Mouse (Mus musculus): Measurements from ENCODE around the gene Trafd1. TPM values are rescaled to one million over a fixed set of nuclear protein-coding genes. Genes with fewer than 3 reads are reported as not detected.
"Not testable (repeated sequence)": the region's sequence is repeated elsewhere in the genome, so short reads cannot be mapped to it uniquely, and the experiment has no call there.

The Trafd1 gene
- total RNA-seq, 2 experiments from 2014 or later, result 15.5 to 52.5 TPM

DNA sequence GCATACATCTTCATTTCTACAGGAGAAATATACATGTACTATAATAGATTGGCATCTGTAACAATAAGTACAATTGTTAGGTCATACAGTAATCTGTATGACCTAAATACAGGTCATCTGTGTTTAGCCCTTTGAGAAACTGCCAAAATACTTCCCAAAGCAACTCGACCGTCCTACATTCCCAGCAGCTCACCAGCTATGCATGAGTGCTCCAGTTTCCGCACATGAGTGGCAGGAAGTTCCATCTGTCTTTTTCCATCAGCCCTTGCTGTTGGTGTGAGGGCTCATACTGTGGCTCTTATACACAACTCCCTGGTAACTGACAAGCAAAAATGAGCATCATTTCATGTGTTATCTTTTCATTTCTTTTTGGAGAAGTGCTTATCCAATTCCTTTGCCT lies 49.4 kb downstream of the Trafd1 start:
- ATAC-seq (replicated peaks; ENCODE audit: low FRiP score, low TSS enrichment, poor library complexity, severe bottlenecking), result no peak

DNA sequence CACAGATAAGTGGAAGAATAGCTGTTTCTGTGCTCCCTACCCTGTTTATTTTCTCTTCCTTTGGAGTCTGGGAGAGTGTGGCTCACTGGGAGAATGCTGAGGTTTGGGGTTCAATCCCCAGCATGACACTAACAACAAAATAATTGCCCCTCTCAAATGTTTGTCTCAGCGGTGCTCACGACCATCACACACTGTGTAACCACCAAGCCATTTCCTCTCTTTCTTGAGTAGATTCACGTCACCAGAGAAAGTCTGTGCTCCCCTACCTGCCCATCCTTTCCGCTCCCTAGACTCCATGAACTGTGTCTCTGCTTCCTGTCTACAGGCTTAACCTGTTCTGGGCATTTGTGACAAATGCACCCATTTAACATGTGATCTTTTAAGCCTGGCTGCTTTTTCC lies 50.0 kb downstream of the Trafd1 start:
- ATAC-seq (replicated peaks; ENCODE audit: low FRiP score, low TSS enrichment, poor library complexity, severe bottlenecking), result no peak

DNA sequence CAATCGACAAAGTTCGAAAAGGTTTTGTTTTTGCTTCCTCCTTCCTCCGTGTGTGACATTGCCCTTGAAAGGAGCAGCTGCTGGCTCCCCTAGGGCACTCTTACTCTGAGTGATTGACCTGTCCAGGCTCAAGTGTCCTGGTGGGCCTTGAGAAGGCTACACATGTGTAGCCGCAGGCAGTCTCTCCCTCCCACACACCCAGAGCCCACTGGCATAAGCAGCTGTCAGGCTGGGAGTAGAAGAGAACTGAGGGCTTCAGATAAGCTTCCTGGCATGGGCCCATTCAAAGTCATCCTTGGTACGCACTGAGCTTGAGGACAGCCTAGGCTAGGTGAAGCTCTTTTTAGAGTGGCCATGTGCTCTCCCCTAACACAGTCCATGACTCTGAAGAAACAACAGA lies 51.0 kb downstream of the Trafd1 start:
- ATAC-seq (replicated peaks; ENCODE audit: low FRiP score, low TSS enrichment, poor library complexity, severe bottlenecking), result no peak

DNA sequence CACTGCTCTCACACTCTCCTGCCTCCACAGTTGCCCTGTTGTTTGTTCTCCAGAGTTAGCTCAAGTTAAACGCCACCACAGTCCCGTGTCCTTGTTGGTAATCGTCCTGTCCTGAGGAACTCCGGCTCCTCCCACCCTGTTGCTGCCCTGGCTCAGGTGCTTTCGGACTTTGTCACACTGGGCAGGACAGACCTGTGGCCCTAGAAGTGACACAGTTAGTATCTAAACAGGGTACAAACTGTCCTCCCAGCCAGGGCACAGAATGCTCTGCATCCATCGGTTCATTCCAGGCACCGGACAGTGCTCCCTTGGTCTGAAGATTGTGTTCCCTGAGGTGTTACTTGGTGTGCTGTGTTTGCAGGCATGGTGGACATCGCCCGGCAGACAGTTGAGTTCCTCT lies 51.5 kb downstream of the Trafd1 start:
- no peak for ATAC-seq (replicated peaks; ENCODE audit: low FRiP score, low TSS enrichment, poor library complexity, severe bottlenecking)

DNA sequence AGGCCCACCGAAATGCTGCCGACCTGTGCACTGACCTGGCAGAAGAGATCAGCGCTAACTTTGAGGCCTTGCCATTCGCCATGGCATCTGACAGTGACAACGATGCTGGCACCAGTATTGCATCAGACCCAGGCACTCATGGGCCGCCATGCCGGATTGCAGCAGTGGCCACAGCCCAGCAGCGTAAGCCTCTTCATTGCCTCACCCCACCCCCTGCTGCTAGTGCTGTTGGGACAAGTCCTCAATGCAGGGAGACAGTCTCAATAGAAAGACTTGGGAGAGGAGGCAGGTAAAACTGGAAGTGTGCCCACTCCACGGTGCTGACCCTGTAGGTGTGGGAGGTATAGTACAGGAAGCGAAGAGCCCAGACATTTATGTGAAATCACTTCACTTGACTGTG lies 53.7 kb downstream of the Trafd1 start:
- ATAC-seq (replicated peaks; ENCODE audit: low FRiP score, low TSS enrichment, poor library complexity, severe bottlenecking), result no peak

DNA sequence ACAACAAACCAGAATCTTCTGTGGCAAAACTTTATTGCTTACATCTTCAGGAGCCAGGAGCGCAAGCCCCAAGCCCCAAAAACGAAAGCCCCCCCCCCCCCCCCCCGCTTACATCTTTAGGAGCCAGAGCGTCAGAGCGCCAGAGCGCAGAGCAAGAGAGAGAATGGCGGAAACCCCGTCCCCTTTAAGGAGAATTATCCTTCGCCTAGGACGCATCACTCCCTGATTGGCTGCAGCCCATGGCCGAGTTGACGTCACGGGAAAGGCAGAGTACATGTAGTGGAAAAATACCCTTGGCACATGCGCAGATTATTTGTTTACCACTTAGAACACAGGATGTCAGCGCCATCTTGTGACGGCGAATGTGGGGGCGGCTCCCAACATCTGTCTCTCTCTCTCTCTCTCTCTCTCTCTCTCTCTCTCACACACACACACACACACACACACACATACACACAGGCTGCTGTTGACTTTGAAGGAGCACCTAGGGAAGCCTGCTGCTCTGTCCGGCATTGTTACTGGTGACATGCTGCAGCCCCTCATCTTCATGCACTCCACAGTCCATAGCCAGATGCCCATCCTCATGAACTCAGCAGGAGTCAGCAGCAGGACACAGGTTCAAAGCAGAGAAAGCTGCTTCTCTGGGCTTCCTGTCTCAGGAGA lies 55.1 kb downstream of the Trafd1 start:
- not testable (repeated sequence) for ATAC-seq (replicated peaks; ENCODE audit: low FRiP score, low TSS enrichment, poor library complexity, severe bottlenecking)

DNA sequence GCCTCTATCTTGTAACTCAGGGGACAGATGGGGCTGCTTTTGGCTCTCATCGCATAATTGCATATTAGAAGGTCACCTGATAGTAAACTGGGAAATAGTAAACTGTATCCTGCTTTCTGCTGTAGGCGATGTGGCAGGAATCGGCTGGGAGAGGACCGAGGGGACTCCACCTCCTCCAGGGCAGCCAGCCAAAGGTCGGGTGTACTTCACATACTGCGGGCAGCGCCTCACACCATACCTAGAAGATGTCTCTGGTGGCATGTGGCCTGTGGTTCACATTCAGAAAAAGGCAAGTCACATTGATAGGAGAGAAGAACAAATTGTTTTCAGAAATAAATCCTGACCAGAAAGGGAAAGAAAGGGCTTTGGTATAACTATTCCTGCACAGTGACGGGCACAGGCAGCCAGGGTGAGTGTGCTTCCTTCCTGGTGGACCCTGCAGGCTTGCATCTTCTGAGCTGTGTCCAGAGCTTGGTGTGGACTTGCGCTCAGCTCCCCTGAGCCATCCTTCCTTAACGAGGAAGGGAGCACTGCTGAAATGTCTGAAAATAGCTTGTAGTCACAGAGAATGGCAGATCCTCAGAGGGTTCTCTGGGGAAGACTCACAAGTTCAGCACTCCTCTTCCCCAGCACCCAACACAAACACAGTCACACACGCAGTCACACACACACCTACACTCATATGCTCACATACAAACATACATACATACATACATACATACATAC lies 55.9 kb downstream of the Trafd1 start:
- ATAC-seq (replicated peaks; ENCODE audit: low FRiP score, low TSS enrichment, poor library complexity, severe bottlenecking), result no peak

DNA sequence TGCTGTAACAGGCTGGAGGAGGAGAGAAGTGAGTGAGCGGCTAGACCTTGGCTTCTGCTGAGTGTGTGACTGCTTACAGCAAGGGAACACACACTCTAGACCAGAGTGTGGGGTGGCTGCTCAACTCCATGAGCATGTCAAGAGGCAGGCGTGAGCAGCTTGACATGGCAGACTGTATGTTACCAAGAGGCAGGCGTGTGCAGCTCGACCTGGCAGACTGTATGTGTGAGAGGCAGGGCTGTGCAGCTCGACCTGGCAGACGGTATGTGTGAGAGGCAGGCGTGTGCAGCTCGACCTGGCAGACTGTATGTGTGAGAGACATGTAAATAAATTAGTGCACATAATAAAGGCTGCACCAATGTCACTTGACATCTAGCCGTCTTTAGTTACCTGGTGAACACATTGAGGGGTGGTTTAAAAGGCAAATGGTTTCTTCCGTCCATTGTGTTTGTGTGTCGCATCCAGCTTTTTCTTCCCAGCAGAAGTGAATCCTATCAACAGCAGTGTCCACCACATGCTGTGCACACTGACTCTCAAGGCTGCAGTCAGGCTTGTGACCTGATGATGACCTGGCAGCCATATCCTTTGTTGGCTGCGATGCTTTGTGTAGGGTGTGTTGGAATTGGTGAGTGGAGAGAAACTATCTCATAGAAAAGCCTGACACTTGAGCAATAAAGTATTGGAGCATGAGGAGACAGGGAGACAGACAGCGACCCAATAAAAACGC lies 59.2 kb downstream of the Trafd1 start:
- no peak for ATAC-seq (replicated peaks; ENCODE audit: low FRiP score, low TSS enrichment, poor library complexity, severe bottlenecking)

Other genes with a start within 250 kb of the Trafd1 start
- gene Ptpn11, start 194.2 kb downstream of the Trafd1 start, total RNA-seq (2014; fragmentation: Nextera tagmentation), result 38.2 and 44.4 TPM in 2 replicates
- gene Ptpn11, start 194.2 kb downstream of the Trafd1 start, total RNA-seq (2017), result 44.2 and 48.6 TPM in 2 replicates
- 2,340 and 2,677 TPM in 2 replicates for gene Rpl6, start 181.2 kb downstream of the Trafd1 start, total RNA-seq (2014; fragmentation: Nextera tagmentation)
- 1,622 and 1,735 TPM in 2 replicates for gene Rpl6, start 181.2 kb downstream of the Trafd1 start, total RNA-seq (2017)
- 53.9 and 71.9 TPM in 2 replicates for gene Hectd4, start 165.4 kb downstream of the Trafd1 start, total RNA-seq (2014; fragmentation: Nextera tagmentation)
- gene Hectd4, start 165.4 kb downstream of the Trafd1 start, total RNA-seq (2017), result 10.1 and 25.7 TPM in 2 replicates
- gene Naa25, start 12.3 kb upstream of the Trafd1 start, total RNA-seq (2014; fragmentation: Nextera tagmentation), result 45.2 and 47.0 TPM in 2 replicates
- gene Naa25, start 12.3 kb upstream of the Trafd1 start, total RNA-seq (2017), result 78.7 and 127 TPM in 2 replicates
- not detected in 2 replicates for gene Tmem116, start 66.3 kb upstream of the Trafd1 start, total RNA-seq (2014; fragmentation: Nextera tagmentation)
- gene Tmem116, start 66.3 kb upstream of the Trafd1 start, total RNA-seq (2017), result 2.3 TPM in 1 of 2 replicates, not detected in the other
- 191 and 257 TPM in 2 replicates for gene Erp29, start 66.9 kb upstream of the Trafd1 start, total RNA-seq (2014; fragmentation: Nextera tagmentation)
- 422 and 491 TPM in 2 replicates for gene Erp29, start 66.9 kb upstream of the Trafd1 start, total RNA-seq (2017)
- gene Adam1b, start 117.8 kb upstream of the Trafd1 start, total RNA-seq (2014; fragmentation: Nextera tagmentation), result 0.39 TPM in 1 of 2 replicates, not detected in the other
- not detected in 2 replicates for gene Adam1b, start 117.8 kb upstream of the Trafd1 start, total RNA-seq (2017)
- gene Adam1a, start 159.8 kb upstream of the Trafd1 start, total RNA-seq (2014; fragmentation: Nextera tagmentation), result 1.4 and 3.0 TPM in 2 replicates
- 2.9 and 5.0 TPM in 2 replicates for gene Adam1a, start 159.8 kb upstream of the Trafd1 start, total RNA-seq (2017)
- not detected in 2 replicates for gene Gm42878, start 159.8 kb upstream of the Trafd1 start, total RNA-seq (2014; fragmentation: Nextera tagmentation)
- not detected in 2 replicates for gene Gm42878, start 159.8 kb upstream of the Trafd1 start, total RNA-seq (2017)
- gene Mapkapk5, start 160.3 kb upstream of the Trafd1 start, total RNA-seq (2014; fragmentation: Nextera tagmentation), result 135 and 143 TPM in 2 replicates
- gene Mapkapk5, start 160.3 kb upstream of the Trafd1 start, total RNA-seq (2017), result 120 and 186 TPM in 2 replicates
- gene Aldh2, start 208.2 kb upstream of the Trafd1 start, total RNA-seq (2014; fragmentation: Nextera tagmentation), result 98.2 and 116 TPM in 2 replicates
- 189 and 268 TPM in 2 replicates for gene Aldh2, start 208.2 kb upstream of the Trafd1 start, total RNA-seq (2017)
- gene Acad12, start 233.3 kb upstream of the Trafd1 start, total RNA-seq (2014; fragmentation: Nextera tagmentation), result 1.8 and 2.4 TPM in 2 replicates
- gene Acad12, start 233.3 kb upstream of the Trafd1 start, total RNA-seq (2017), result 0.38 and 2.6 TPM in 2 replicates